Mouse (Mus musculus): ENCODE measurements around the gene Lmna. TPM values are rescaled to one million over a fixed set of nuclear protein-coding genes. Genes with fewer than 3 reads are reported as not detected.

The Lmna gene
- total RNA-seq, 1 experiment: 121 TPM

DNA sequence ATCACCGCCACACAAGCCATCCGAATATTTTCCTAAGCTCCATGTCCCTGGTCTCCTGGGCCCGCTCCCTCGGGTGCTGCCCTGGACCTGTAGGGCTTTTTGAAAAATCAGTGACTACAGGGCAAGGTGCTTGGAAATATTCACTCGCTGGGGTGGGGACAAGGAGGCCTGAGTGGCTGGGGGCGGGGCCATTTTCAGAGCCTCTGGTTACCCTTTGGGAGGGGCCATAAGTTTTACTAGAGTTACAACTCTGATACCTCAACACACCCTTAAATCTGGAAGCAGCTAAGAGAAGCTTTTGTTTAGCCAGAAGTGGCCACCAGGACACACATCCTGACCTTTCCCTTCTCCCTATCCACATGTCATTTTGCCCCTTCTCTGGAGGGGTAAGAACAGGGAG lies 27.4 kb upstream of the Lmna start:
- in situ Hi-C loops (cut with MboI; ENCODE audit: low sequenced_read_pairs in 2 of 2, unreplicated experiment in 2 of 2): no loop called here
- Histone ChIP-seq H3K27ac (ENCODE audit: insufficient read depth, low read depth, low read length, poor library complexity, severe bottlenecking) (no peak overlapping the region), H3K4me3 (ENCODE audit: insufficient read depth in 1 of 2, low read depth in 1 of 2, low read length in 2 of 2, poor library complexity in 1 of 2, severe bottlenecking in 1 of 2) (peak overlapping the region; percentile 41 to 54)

DNA sequence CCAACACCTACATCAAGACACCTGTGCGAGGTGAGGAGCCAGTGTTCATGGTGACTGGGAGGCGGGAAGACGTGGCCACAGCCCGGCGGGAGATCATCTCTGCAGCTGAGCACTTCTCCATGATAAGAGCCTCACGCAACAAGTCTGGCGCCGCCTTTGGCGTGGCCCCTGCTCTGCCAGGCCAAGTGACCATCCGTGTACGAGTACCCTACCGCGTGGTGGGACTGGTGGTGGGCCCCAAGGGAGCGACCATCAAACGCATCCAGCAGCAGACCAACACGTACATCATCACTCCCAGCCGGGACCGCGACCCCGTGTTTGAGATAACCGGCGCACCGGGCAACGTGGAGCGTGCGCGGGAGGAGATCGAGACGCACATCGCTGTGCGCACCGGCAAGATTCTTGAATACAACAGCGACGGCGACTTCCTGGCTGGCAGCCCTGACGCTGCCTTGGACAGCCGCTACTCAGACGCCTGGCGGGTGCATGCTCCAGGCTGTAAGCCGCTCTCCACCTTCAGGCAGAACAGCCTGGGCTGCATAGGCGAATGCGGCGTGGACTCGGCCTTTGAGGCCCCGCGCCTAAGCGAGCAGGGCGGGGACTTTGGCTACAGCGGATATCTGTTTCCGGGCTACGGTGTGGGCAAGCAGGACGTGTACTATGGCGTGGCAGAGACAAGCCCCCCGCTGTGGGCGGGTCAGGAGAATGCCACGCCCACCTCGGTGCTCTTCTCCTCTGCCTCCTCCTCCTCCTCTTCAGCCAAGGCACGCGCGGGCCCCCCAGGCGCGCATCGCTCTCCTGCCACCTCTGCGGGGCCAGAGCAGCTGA lies 26.6 kb upstream of the Lmna start:
- Histone ChIP-seq H3K9ac (ENCODE audit: insufficient read depth, low read depth, low read length, poor library complexity, severe bottlenecking) (peak overlapping the region; percentile 22), H3K36me3 (ENCODE audit: control insufficient read depth, insufficient read depth, low read length, poor library complexity, severe bottlenecking) (peaks cover 23% of the 10 kb centered on the region), H3K9me3 (ENCODE audit: control insufficient read depth, insufficient read depth, low read depth, low read length) (no peaks in the 10 kb centered on the region), H3K4me1 (ENCODE audit: control insufficient read depth in 2 of 2, insufficient read depth in 2 of 2, low read length in 2 of 2, poor library complexity in 1 of 2) (peaks cover 5 to 41% of the 10 kb centered on the region in 2 experiments), H3K4me3 (ENCODE audit: insufficient read depth in 1 of 2, low read depth in 1 of 2, low read length in 2 of 2, poor library complexity in 1 of 2, severe bottlenecking in 1 of 2) (peak overlapping the region; percentile 41 to 54), H3K27ac (ENCODE audit: insufficient read depth, low read depth, low read length, poor library complexity, severe bottlenecking) (no peak overlapping the region)
- no peak for DNase-seq (ENCODE audit: low read depth, low spot score)
- TF ChIP-seq HCFC1 (IDR thresholded peaks at IDR 0.05; ENCODE audit: borderline replicate concordance, insufficient read depth, low read length) (no peak), ZNF384 (IDR thresholded peaks at IDR 0.05; ENCODE audit: low read depth, low read length) (no peak)
- in situ Hi-C loops (cut with MboI; ENCODE audit: low sequenced_read_pairs in 2 of 2, unreplicated experiment in 2 of 2): no loop called here

More for the DNA sequence above, 27.4 kb upstream of the Lmna start:
- no peak for DNase-seq (ENCODE audit: low read depth, low spot score)
- Histone ChIP-seq H3K9ac (ENCODE audit: insufficient read depth, low read depth, low read length, poor library complexity, severe bottlenecking) (no peak overlapping the region), H3K9me3 (ENCODE audit: control insufficient read depth, insufficient read depth, low read depth, low read length) (no peaks in the 10 kb centered on the region), H3K36me3 (ENCODE audit: control insufficient read depth, insufficient read depth, low read length, poor library complexity, severe bottlenecking) (peaks cover 25% of the 10 kb centered on the region), H3K4me1 (ENCODE audit: control insufficient read depth in 2 of 2, insufficient read depth in 2 of 2, low read length in 2 of 2, poor library complexity in 1 of 2) (peaks cover 5 to 43% of the 10 kb centered on the region in 2 experiments)
- TF ChIP-seq CHD2 (IDR thresholded peaks at IDR 0.05; ENCODE audit: low read depth, low read length) (no peak), ZC3H11A (IDR thresholded peaks at IDR 0.05; ENCODE audit: borderline replicate concordance, low read depth, low read length) (no peak), MAFK (IDR thresholded peaks at IDR 0.05; ENCODE audit: insufficient read depth, low read depth, low read length) (no peak), HCFC1 (IDR thresholded peaks at IDR 0.05; ENCODE audit: borderline replicate concordance, insufficient read depth, low read length) (no peak), ZNF384 (IDR thresholded peaks at IDR 0.05; ENCODE audit: low read depth, low read length) (no peak)

DNA sequence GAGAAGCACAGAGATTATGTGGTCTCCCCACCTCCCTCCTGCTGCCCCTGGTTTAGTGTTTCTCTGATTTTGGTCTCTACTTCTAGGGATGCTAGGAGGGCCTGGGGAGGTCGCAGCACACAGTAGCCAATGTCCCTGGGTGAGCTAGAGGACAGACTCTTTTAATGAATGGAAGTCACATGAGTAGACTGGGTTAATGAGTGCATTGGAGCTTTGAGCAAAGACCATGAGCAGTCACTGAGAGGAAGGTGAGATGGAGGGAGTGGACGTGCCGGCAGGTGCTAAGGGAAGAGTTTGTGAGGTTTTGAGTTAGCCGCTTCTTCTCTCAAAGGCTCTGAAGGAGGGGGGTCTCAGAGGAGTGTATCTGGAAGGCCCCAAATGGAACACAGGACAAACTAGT lies 25.8 kb upstream of the Lmna start:
- TF ChIP-seq ZNF384 (IDR thresholded peaks at IDR 0.05; ENCODE audit: low read depth, low read length) (no peak), HCFC1 (IDR thresholded peaks at IDR 0.05; ENCODE audit: borderline replicate concordance, insufficient read depth, low read length) (no peak), CHD2 (IDR thresholded peaks at IDR 0.05; ENCODE audit: low read depth, low read length) (no peak), ZC3H11A (IDR thresholded peaks at IDR 0.05; ENCODE audit: borderline replicate concordance, low read depth, low read length) (no peak), MAFK (IDR thresholded peaks at IDR 0.05; ENCODE audit: insufficient read depth, low read depth, low read length) (no peak)
- Histone ChIP-seq H3K4me1 (ENCODE audit: control insufficient read depth in 2 of 2, insufficient read depth in 2 of 2, low read length in 2 of 2, poor library complexity in 1 of 2) (peaks cover 5 to 37% of the 10 kb centered on the region in 2 experiments), H3K9ac (ENCODE audit: insufficient read depth, low read depth, low read length, poor library complexity, severe bottlenecking) (no peak overlapping the region; the same call in 1 of the 2 replicates), H3K36me3 (ENCODE audit: control insufficient read depth, insufficient read depth, low read length, poor library complexity, severe bottlenecking) (peaks cover 23% of the 10 kb centered on the region), H3K9me3 (ENCODE audit: control insufficient read depth, insufficient read depth, low read depth, low read length) (no peaks in the 10 kb centered on the region), H3K27ac (ENCODE audit: insufficient read depth, low read depth, low read length, poor library complexity, severe bottlenecking) (no peak overlapping the region), H3K4me3 (ENCODE audit: insufficient read depth in 1 of 2, low read depth in 1 of 2, low read length in 2 of 2, poor library complexity in 1 of 2, severe bottlenecking in 1 of 2) (peak overlapping the region; percentile 1 to 54; a peak in 1 of 4 replicates)
- DNase-seq (ENCODE audit: low read depth, low spot score): no peak
- in situ Hi-C loops (cut with MboI; ENCODE audit: low sequenced_read_pairs in 2 of 2, unreplicated experiment in 2 of 2): no loop called here

DNA sequence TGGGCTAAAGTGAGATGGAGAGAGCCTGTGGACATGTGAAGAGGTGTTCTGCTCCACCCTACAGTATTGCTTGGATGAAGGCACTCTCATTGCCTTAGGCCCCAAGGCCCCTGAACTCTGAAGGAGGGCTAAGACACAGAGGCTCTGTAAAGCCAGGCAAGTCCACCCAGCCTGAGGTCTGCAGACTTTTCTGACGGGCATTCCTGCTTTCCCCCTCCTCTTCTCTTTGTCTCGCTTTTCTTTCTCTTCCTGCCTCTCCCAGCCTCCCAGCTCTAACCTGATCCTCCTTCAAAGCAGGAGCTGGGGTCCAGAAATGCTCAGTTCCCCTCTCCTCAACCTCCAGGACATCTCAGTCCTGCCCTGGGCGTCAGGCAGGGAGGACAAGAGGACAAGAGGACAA lies 25.2 kb upstream of the Lmna start:
- TF ChIP-seq MAFK (IDR thresholded peaks at IDR 0.05; ENCODE audit: insufficient read depth, low read depth, low read length): no peak
- no peak for TF ChIP-seq HCFC1 (IDR thresholded peaks at IDR 0.05; ENCODE audit: borderline replicate concordance, insufficient read depth, low read length)
- no peak for TF ChIP-seq ZNF384 (IDR thresholded peaks at IDR 0.05; ENCODE audit: low read depth, low read length)
- TF ChIP-seq ZC3H11A (IDR thresholded peaks at IDR 0.05; ENCODE audit: borderline replicate concordance, low read depth, low read length): no peak
- TF ChIP-seq CHD2 (IDR thresholded peaks at IDR 0.05; ENCODE audit: low read depth, low read length): no peak
- peaks cover 5 to 33% of the 10 kb centered on the region in 2 experiments for H3K4me1 ChIP-seq (ENCODE audit: control insufficient read depth in 2 of 2, insufficient read depth in 2 of 2, low read length in 2 of 2, poor library complexity in 1 of 2)
- no peak overlapping the region for H3K9ac ChIP-seq (ENCODE audit: insufficient read depth, low read depth, low read length, poor library complexity, severe bottlenecking)
- peaks cover 23% of the 10 kb centered on the region for H3K36me3 ChIP-seq (ENCODE audit: control insufficient read depth, insufficient read depth, low read length, poor library complexity, severe bottlenecking)
- no peaks in the 10 kb centered on the region for H3K9me3 ChIP-seq (ENCODE audit: control insufficient read depth, insufficient read depth, low read depth, low read length)
- no peak overlapping the region for H3K27ac ChIP-seq (ENCODE audit: insufficient read depth, low read depth, low read length, poor library complexity, severe bottlenecking)
- in situ Hi-C loops (cut with MboI; ENCODE audit: low sequenced_read_pairs in 2 of 2, unreplicated experiment in 2 of 2): no loop called here
- no peak overlapping the region for H3K4me3 ChIP-seq (ENCODE audit: insufficient read depth in 1 of 2, low read depth in 1 of 2, low read length in 2 of 2, poor library complexity in 1 of 2, severe bottlenecking in 1 of 2)
- no peak for DNase-seq (ENCODE audit: low read depth, low spot score)
